Mouse (Mus musculus): ENCODE measurements around the gene Rassf5. TPM values are rescaled to one million over a fixed set of nuclear protein-coding genes. Genes with fewer than 3 reads are reported as not detected.

Rassf5 gene
- polyA plus RNA-seq, 1 experiment = 9.8 TPM

DNA sequence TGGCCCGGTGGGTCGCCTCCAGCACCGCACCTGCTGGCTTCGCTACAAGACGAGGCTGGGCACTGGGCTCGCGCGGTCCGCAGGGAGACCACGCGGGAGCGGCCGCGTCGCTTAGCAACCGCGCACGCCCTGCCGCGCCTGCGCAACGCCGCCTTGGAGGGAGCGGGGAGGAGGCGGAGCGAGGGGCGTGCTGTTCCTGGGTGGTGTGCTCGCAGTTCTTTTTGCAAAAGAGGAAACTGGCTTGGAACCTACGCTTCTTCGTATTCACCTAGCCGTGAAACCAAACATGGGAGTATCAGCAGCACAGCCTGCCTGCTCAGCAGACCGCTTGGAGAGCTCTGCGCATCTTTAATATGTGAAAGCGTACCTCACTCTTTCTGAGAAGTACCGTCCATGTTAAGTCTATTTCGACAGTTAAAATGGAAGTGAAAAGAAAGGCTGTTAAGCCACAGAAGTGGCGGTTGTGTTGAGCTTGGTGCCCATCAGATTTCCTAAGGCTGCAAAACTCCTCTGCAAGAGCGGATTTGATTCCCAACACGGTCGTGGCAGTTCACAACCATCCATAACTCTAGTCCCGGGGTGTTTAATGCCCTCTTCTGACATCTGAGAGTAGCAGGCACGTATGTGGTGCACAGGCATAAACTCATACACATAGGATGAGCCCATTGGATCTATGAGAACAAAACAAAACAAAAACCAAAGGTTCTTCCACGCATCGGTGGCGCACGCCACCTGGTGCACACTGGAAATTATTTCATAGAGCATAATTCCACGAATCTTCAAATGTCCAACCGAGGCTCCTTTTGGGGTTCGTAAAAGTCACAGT lies 106.7 kb downstream of the Rassf5 start, which contains the start of gene Dyrk3:
Gene Dyrk3, minus strand, starts transcription at position 150 of the 826 bp plus-strand sequence.
- no peaks in the 10 kb centered on the region for H3K79me2 ChIP-seq (ENCODE audit: control insufficient read depth, insufficient read depth)
- peak within 1 kb of the TSS; percentile 12 for H3ac ChIP-seq (ENCODE audit: control insufficient read depth, insufficient read length)
- no peaks in the 10 kb centered on the region for H3K27me3 ChIP-seq (ENCODE audit: control insufficient read depth, insufficient read depth, insufficient read length)
- TF ChIP-seq REST (IDR thresholded peaks at IDR 0.05; ENCODE audit: insufficient read depth, insufficient read length) = no peak
- TF ChIP-seq SRF (IDR thresholded peaks at IDR 0.05; ENCODE audit: control insufficient read depth, insufficient read length, low read depth) = no peak
- TF ChIP-seq POLR2AphosphoS2 (IDR thresholded peaks at IDR 0.05; ENCODE audit: insufficient read length, low read depth) = peak; percentile 66
- no peak for TF ChIP-seq E2F4 (IDR thresholded peaks at IDR 0.05; ENCODE audit: insufficient read depth)
- TF ChIP-seq MYOD1 (IDR thresholded peaks at IDR 0.05; ENCODE audit: control insufficient read depth in 1 of 3, insufficient read length in 2 of 3, low read depth in 2 of 3) = peak in 1 of 3 experiments; percentile 25
- TF ChIP-seq USF1 (IDR thresholded peaks at IDR 0.05; ENCODE audit: low read depth) = no peak
- no peak for TF ChIP-seq MAX (IDR thresholded peaks at IDR 0.05; ENCODE audit: low read depth)
- peak; percentile 66 for TF ChIP-seq POLR2A (IDR thresholded peaks at IDR 0.05; ENCODE audit: insufficient read length, low read depth)
- no peak for TF ChIP-seq CEBPB (IDR thresholded peaks at IDR 0.05; ENCODE audit: insufficient read depth, poor library complexity, severe bottlenecking)
- no peak for TF ChIP-seq TCF3 (IDR thresholded peaks at IDR 0.05; ENCODE audit: insufficient read length, low read depth)
- no peak for TF ChIP-seq TCF12 (IDR thresholded peaks at IDR 0.05; ENCODE audit: insufficient read depth, poor library complexity, severe bottlenecking)
- TF ChIP-seq MYOG (IDR thresholded peaks at IDR 0.05; ENCODE audit: control insufficient read depth in 1 of 3, insufficient read depth in 1 of 3, insufficient read length in 2 of 3, low read depth in 2 of 3) = peak in 1 of 3 experiments; percentile 47
- H3K4me3 ChIP-seq = peak within 1 kb of the TSS; percentile 57
- H3K36me3 ChIP-seq (ENCODE audit: control insufficient read depth, insufficient read depth) = no peaks in the 10 kb centered on the region
- peak within 1 kb of the TSS; percentile 90 for H3K4me2 ChIP-seq (ENCODE audit: low read depth)

DNA sequence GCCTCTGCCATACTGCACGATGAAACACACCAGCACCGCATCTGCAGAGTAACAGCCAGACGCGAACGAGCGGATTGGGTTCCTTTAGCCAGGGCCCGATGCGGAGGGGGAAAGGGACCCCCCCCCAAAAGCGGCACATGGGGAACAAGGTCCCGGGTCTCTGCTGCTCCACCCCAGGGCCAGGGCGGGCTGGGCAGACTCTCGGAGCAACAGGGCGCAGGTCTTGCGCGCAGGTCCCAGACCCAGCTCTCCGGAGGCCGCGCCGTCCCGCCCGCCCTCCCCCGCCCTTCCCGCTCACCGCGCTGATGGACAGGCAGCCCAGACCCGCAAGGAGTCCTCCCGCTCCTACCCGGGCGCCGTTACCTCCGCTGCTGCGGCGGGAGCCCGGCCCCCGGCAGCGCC lies 107.3 kb downstream of the Rassf5 start:
- no peak for TF ChIP-seq POLR2A (IDR thresholded peaks at IDR 0.05; ENCODE audit: insufficient read length, low read depth)
- no peak for TF ChIP-seq E2F4 (IDR thresholded peaks at IDR 0.05; ENCODE audit: insufficient read depth)
- no peak for TF ChIP-seq MYOD1 (IDR thresholded peaks at IDR 0.05; ENCODE audit: control insufficient read depth in 1 of 3, insufficient read length in 2 of 3, low read depth in 2 of 3)
- TF ChIP-seq SRF (IDR thresholded peaks at IDR 0.05; ENCODE audit: control insufficient read depth, insufficient read length, low read depth) = no peak
- TF ChIP-seq CEBPB (IDR thresholded peaks at IDR 0.05; ENCODE audit: insufficient read depth, poor library complexity, severe bottlenecking) = no peak
- no peak for TF ChIP-seq MAX (IDR thresholded peaks at IDR 0.05; ENCODE audit: low read depth)
- no peak for TF ChIP-seq POLR2AphosphoS2 (IDR thresholded peaks at IDR 0.05; ENCODE audit: insufficient read length, low read depth)
- TF ChIP-seq TCF3 (IDR thresholded peaks at IDR 0.05; ENCODE audit: insufficient read length, low read depth) = no peak
- TF ChIP-seq REST (IDR thresholded peaks at IDR 0.05; ENCODE audit: insufficient read depth, insufficient read length) = no peak
- no peak for TF ChIP-seq TCF12 (IDR thresholded peaks at IDR 0.05; ENCODE audit: insufficient read depth, poor library complexity, severe bottlenecking)
- TF ChIP-seq MYOG (IDR thresholded peaks at IDR 0.05; ENCODE audit: control insufficient read depth in 1 of 3, insufficient read depth in 1 of 3, insufficient read length in 2 of 3, low read depth in 2 of 3) = no peak
- TF ChIP-seq USF1 (IDR thresholded peaks at IDR 0.05; ENCODE audit: low read depth) = no peak
- H3K27me3 ChIP-seq (ENCODE audit: control insufficient read depth, insufficient read depth, insufficient read length) = no peaks in the 10 kb centered on the region

DNA sequence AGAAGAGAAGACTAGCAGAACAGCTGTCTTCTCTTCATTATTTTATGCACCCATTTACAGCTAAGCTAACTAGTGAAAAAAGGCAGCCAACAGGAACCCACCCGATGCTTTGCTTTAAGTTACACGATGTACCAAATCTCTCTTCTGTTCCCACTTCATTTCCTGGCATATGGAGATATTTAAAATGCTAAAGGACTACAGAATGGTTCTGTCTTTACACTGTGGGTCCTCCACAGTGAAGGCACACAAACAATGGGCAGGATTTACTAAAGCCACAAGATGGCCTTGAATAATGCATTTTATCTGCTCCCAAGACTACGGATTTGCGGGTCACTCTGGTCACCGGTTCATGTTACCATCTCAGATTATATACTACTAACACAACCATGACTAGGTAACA lies 107.9 kb downstream of the Rassf5 start:
- Histone ChIP-seq H3K79me2 (ENCODE audit: control insufficient read depth, insufficient read depth) (no peaks in the 10 kb centered on the region), H3K27me3 (ENCODE audit: control insufficient read depth, insufficient read depth, insufficient read length) (no peaks in the 10 kb centered on the region), H3K4me3 (peak overlapping the region; percentile 57), H3K4me2 (ENCODE audit: low read depth) (peak overlapping the region; percentile 63), H3ac (ENCODE audit: control insufficient read depth, insufficient read length) (no peak overlapping the region), H3K36me3 (ENCODE audit: control insufficient read depth, insufficient read depth) (no peaks in the 10 kb centered on the region)
- TF ChIP-seq POLR2AphosphoS2 (IDR thresholded peaks at IDR 0.05; ENCODE audit: insufficient read length, low read depth) (no peak), MYOD1 (IDR thresholded peaks at IDR 0.05; ENCODE audit: control insufficient read depth in 1 of 3, insufficient read length in 2 of 3, low read depth in 2 of 3) (no peak), POLR2A (IDR thresholded peaks at IDR 0.05; ENCODE audit: insufficient read length, low read depth) (no peak), CEBPB (IDR thresholded peaks at IDR 0.05; ENCODE audit: insufficient read depth, poor library complexity, severe bottlenecking) (no peak), MYOG (IDR thresholded peaks at IDR 0.05; ENCODE audit: control insufficient read depth in 1 of 3, insufficient read depth in 1 of 3, insufficient read length in 2 of 3, low read depth in 2 of 3) (no peak), SRF (IDR thresholded peaks at IDR 0.05; ENCODE audit: control insufficient read depth, insufficient read length, low read depth) (no peak), REST (IDR thresholded peaks at IDR 0.05; ENCODE audit: insufficient read depth, insufficient read length) (no peak), TCF3 (IDR thresholded peaks at IDR 0.05; ENCODE audit: insufficient read length, low read depth) (no peak), USF1 (IDR thresholded peaks at IDR 0.05; ENCODE audit: low read depth) (no peak), MAX (IDR thresholded peaks at IDR 0.05; ENCODE audit: low read depth) (no peak), TCF12 (IDR thresholded peaks at IDR 0.05; ENCODE audit: insufficient read depth, poor library complexity, severe bottlenecking) (no peak), E2F4 (IDR thresholded peaks at IDR 0.05; ENCODE audit: insufficient read depth) (no peak)

More for the DNA sequence above, 107.3 kb downstream of the Rassf5 start:
- H3ac ChIP-seq (ENCODE audit: control insufficient read depth, insufficient read length) = peak overlapping the region; percentile 12
- no peaks in the 10 kb centered on the region for H3K79me2 ChIP-seq (ENCODE audit: control insufficient read depth, insufficient read depth)
- no peaks in the 10 kb centered on the region for H3K36me3 ChIP-seq (ENCODE audit: control insufficient read depth, insufficient read depth)
- peak overlapping the region; percentile 63 for H3K4me2 ChIP-seq (ENCODE audit: low read depth)
- H3K4me3 ChIP-seq = peak overlapping the region; percentile 57

DNA sequence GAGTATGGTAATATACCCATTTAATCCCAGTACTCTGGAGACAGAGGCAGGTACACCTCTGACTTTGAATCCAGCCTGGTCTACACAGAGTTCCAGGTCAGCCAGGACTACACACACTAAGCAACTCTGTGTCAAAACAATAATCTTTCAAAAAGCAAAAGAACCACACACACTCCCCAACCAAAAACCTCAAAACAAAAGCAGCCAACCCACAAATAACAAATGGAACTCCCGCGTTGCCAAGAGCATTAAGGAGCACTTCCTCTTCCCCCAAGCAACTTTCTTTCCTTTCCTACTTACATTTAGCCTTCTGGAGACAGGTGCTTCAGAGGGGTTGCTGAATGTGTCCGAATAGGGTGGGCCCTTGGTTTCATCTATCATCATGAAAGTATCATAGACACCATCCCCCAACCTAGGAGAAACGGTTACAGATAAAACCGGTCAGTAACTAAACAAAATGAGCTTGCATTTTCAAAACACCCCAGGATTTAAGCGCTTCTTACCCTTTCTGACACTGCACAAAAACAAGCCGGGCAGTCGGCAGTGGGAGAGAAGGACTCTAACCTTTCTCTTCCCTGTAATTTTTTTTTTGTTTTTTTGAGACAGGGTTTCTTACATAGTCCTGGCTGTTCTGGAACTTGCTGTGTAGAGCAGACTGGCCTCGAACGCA lies 109.0 kb downstream of the Rassf5 start:
- no peaks in the 10 kb centered on the region for H3K27me3 ChIP-seq (ENCODE audit: control insufficient read depth, insufficient read depth, insufficient read length)
- H3ac ChIP-seq (ENCODE audit: control insufficient read depth, insufficient read length) = no peak overlapping the region
- H3K36me3 ChIP-seq (ENCODE audit: control insufficient read depth, insufficient read depth) = no peaks in the 10 kb centered on the region
- H3K4me2 ChIP-seq (ENCODE audit: low read depth) = peak overlapping the region; percentile 63
- H3K4me3 ChIP-seq = no peak overlapping the region
- TF ChIP-seq TCF3 (IDR thresholded peaks at IDR 0.05; ENCODE audit: insufficient read length, low read depth) = no peak
- no peak for TF ChIP-seq REST (IDR thresholded peaks at IDR 0.05; ENCODE audit: insufficient read depth, insufficient read length)
- no peak for TF ChIP-seq MYOG (IDR thresholded peaks at IDR 0.05; ENCODE audit: control insufficient read depth in 1 of 3, insufficient read depth in 1 of 3, insufficient read length in 2 of 3, low read depth in 2 of 3)
- TF ChIP-seq TCF12 (IDR thresholded peaks at IDR 0.05; ENCODE audit: insufficient read depth, poor library complexity, severe bottlenecking) = no peak
- no peak for TF ChIP-seq CEBPB (IDR thresholded peaks at IDR 0.05; ENCODE audit: insufficient read depth, poor library complexity, severe bottlenecking)
- TF ChIP-seq E2F4 (IDR thresholded peaks at IDR 0.05; ENCODE audit: insufficient read depth) = no peak
- no peak for TF ChIP-seq USF1 (IDR thresholded peaks at IDR 0.05; ENCODE audit: low read depth)
- no peak for TF ChIP-seq POLR2AphosphoS2 (IDR thresholded peaks at IDR 0.05; ENCODE audit: insufficient read length, low read depth)
- no peak for TF ChIP-seq MAX (IDR thresholded peaks at IDR 0.05; ENCODE audit: low read depth)
- no peak for TF ChIP-seq MYOD1 (IDR thresholded peaks at IDR 0.05; ENCODE audit: control insufficient read depth in 1 of 3, insufficient read length in 2 of 3, low read depth in 2 of 3)
- no peak for TF ChIP-seq SRF (IDR thresholded peaks at IDR 0.05; ENCODE audit: control insufficient read depth, insufficient read length, low read depth)
- no peak for TF ChIP-seq POLR2A (IDR thresholded peaks at IDR 0.05; ENCODE audit: insufficient read length, low read depth)
- H3K79me2 ChIP-seq (ENCODE audit: control insufficient read depth, insufficient read depth) = no peaks in the 10 kb centered on the region
